Mouse (Mus musculus) intestine, embryonic 15.5 days (tissue): ENCODE data around the gene Dock1. TPM values are rescaled to one million over a fixed set of nuclear protein-coding genes. Genes with fewer than 3 reads are reported as not detected.

ENCODE experiments used
- ATAC-seq: fragments of 200-750 bp; cut with Nextera tagmentation; 2 replicates; pipeline ENCODE4 v1.8.0; 2017; ENCODE audit warnings: moderate TSS enrichment, moderate library complexity
- H3K27ac ChIP-seq: fragments of 300-500 bp; sonication (generic); 2 replicates; pipeline ENCODE4 v1.5.1; 2015; ENCODE audit warnings: mild to moderate bottlenecking, inconsistent platforms
- H3K27me3 ChIP-seq: fragments of 300-500 bp; sonication (generic); replicated peaks from 2 replicates; pipeline ENCODE4 v1.6.1; 2015; ENCODE audit warnings: inconsistent platforms
- H3K36me3 ChIP-seq: fragments of 300-500 bp; sonication (generic); 2 replicates; pipeline ENCODE4 v1.6.1; 2015; ENCODE audit warnings: inconsistent platforms
- H3K4me1 ChIP-seq: fragments of 300-500 bp; sonication (generic); replicated peaks from 2 replicates; pipeline ENCODE4 v1.6.1; 2015; ENCODE audit warnings: inconsistent platforms
- H3K4me2 ChIP-seq: fragments of 300-500 bp; sonication (generic); replicated peaks from 2 replicates; pipeline ENCODE4 v1.6.1; 2015; ENCODE audit warnings: mild to moderate bottlenecking, inconsistent platforms
- H3K4me3 ChIP-seq: fragments of 300-500 bp; sonication (generic); replicated peaks from 2 replicates; pipeline ENCODE4 v1.5.1; 2015; ENCODE audit warnings: inconsistent platforms
- H3K9ac ChIP-seq: fragments of 300-500 bp; sonication (generic); 2 replicates; pipeline ENCODE4 v1.6.1; 2015; ENCODE audit warnings: inconsistent platforms
- H3K9me3 ChIP-seq: fragments of 300-500 bp; sonication (generic); 2 replicates; pipeline ENCODE4 v1.6.1; 2016; ENCODE audit warnings: inconsistent platforms
- WGBS: fragments of 180-500 bp; shearing (Covaris S2); methylation state at CpG from one replicate; pipeline ENCODE4 v1.1.7; 2015; 5-methylcytosine and 5-hydroxymethylcytosine counted together
- polyA plus RNA-seq: library from polyadenylated mRNA; unstranded; fragments of >200 nt; fragmentation: Nextera tagmentation; extraction: Ambion mirVana; gene quantifications from 2 replicates; pipeline ENCODE4 v1.2.1, GENCODE M21; 2015

Gene Dock1
- polyA plus RNA-seq, 1 experiment from 2014 or later, result 29.5 TPM

- Histone ChIP-seq H3K4me1 (0 out of 2 replicates have a peak, but pooled peaks cover 2% of the 10 kb centered on the region), H3K9me3 (no peaks in the 10 kb centered on the region), H3K9ac (no peak overlapping the region), H3K4me2 (no peak overlapping the region), H3K36me3 (no peaks in the 10 kb centered on the region), H3K4me3 (no peak overlapping the region), H3K27me3 (no peaks in the 10 kb centered on the region), H3K27ac (no peak overlapping the region)
- 89% methylated on average over 7 of the region's 7 CpGs for WGBS
- no peak for ATAC-seq
Measured at GRCm38 (mm10) chr7:134945925-134946716, 275.7 kb downstream of the Dock1 start.

GRCm38 (mm10) chr7:134959086-134959485, 288.6 kb downstream of the Dock1 start:
- 86% methylated on average over 6 of the region's 6 CpGs for WGBS
- H3K4me1 ChIP-seq, result no peaks in the 10 kb centered on the region

GRCm38 (mm10) chr7:134960871-134961270, 290.4 kb downstream of the Dock1 start:
- H3K27ac ChIP-seq, result no peak overlapping the region
- H3K27me3 ChIP-seq, result no peaks in the 10 kb centered on the region
- H3K4me1 ChIP-seq, result no peaks in the 10 kb centered on the region
- no peak overlapping the region for H3K4me3 ChIP-seq
- WGBS, result 70% methylated on average over 4 of the region's 4 CpGs
- H3K9ac ChIP-seq, result no peak overlapping the region
- ATAC-seq, result no peak
- no peaks in the 10 kb centered on the region for H3K9me3 ChIP-seq
- no peak overlapping the region for H3K4me2 ChIP-seq
- no peaks in the 10 kb centered on the region for H3K36me3 ChIP-seq

More at GRCm38 (mm10) chr7:134959086-134959485, 288.6 kb downstream of the Dock1 start:
- no peak overlapping the region for H3K27ac ChIP-seq
- no peak overlapping the region for H3K4me2 ChIP-seq
- no peaks in the 10 kb centered on the region for H3K36me3 ChIP-seq
- H3K27me3 ChIP-seq, result no peaks in the 10 kb centered on the region
- no peak for ATAC-seq
- no peak overlapping the region for H3K9ac ChIP-seq
- H3K4me3 ChIP-seq, result no peak overlapping the region
- H3K9me3 ChIP-seq, result no peaks in the 10 kb centered on the region

- no peak overlapping the region for H3K4me2 ChIP-seq
- no peak overlapping the region for H3K4me3 ChIP-seq
- 58% methylated on average over 2 of the region's 2 CpGs for WGBS
- H3K27me3 ChIP-seq, result no peaks in the 10 kb centered on the region
- no peaks in the 10 kb centered on the region for H3K4me1 ChIP-seq
- no peaks in the 10 kb centered on the region for H3K36me3 ChIP-seq
- H3K9ac ChIP-seq, result no peak overlapping the region
- no peak for ATAC-seq
- H3K9me3 ChIP-seq, result no peaks in the 10 kb centered on the region
- no peak overlapping the region for H3K27ac ChIP-seq
Measured at GRCm38 (mm10) chr7:134961608-134962007, 291.2 kb downstream of the Dock1 start.

- Histone ChIP-seq H3K36me3 (no peaks in the 10 kb centered on the region), H3K27me3 (no peaks in the 10 kb centered on the region), H3K4me3 (no peak overlapping the region), H3K9me3 (no peaks in the 10 kb centered on the region), H3K4me1 (no peaks in the 10 kb centered on the region), H3K4me2 (no peak overlapping the region), H3K27ac (no peak overlapping the region), H3K9ac (no peak overlapping the region)
- WGBS, result 91% methylated on average over 3 of the region's 3 CpGs
- ATAC-seq, result no peak
Measured at GRCm38 (mm10) chr7:134990244-134990643, 319.8 kb downstream of the Dock1 start.

GRCm38 (mm10) chr7:134990911-134991310, 320.5 kb downstream of the Dock1 start:
- Histone ChIP-seq H3K27ac (no peak overlapping the region), H3K36me3 (no peaks in the 10 kb centered on the region), H3K4me1 (no peaks in the 10 kb centered on the region), H3K27me3 (no peaks in the 10 kb centered on the region), H3K9ac (no peak overlapping the region), H3K4me2 (no peak overlapping the region), H3K9me3 (no peaks in the 10 kb centered on the region), H3K4me3 (no peak overlapping the region)
- ATAC-seq, result no peak
- 88% methylated on average over 2 of the region's 2 CpGs for WGBS

- Histone ChIP-seq H3K9ac (no peak overlapping the region), H3K4me2 (no peak overlapping the region), H3K27ac (no peak overlapping the region), H3K4me3 (no peak overlapping the region), H3K36me3 (no peaks in the 10 kb centered on the region), H3K4me1 (no peaks in the 10 kb centered on the region), H3K27me3 (no peaks in the 10 kb centered on the region), H3K9me3 (no peaks in the 10 kb centered on the region)
- 89% methylated on average over 5 of the region's 5 CpGs for WGBS
- no peak for ATAC-seq
Measured at GRCm38 (mm10) chr7:134994983-134995382, 324.5 kb downstream of the Dock1 start.

- H3K9me3 ChIP-seq, result no peaks in the 10 kb centered on the region
- H3K4me3 ChIP-seq, result no peak overlapping the region
- H3K27me3 ChIP-seq, result no peaks in the 10 kb centered on the region
- H3K36me3 ChIP-seq, result no peaks in the 10 kb centered on the region; the same call in 1 of the 2 replicates
- 92% methylated on average over 1 of the region's 1 CpGs for WGBS
- H3K27ac ChIP-seq, result no peak overlapping the region
- no peak overlapping the region for H3K9ac ChIP-seq
- H3K4me2 ChIP-seq, result no peak overlapping the region
- no peaks in the 10 kb centered on the region for H3K4me1 ChIP-seq
- no peak for ATAC-seq
Measured at GRCm38 (mm10) chr7:135002216-135002615, 331.8 kb downstream of the Dock1 start.

GRCm38 (mm10) chr7:135002891-135003290, 332.4 kb downstream of the Dock1 start:
- 78% methylated on average over 9 of the region's 9 CpGs for WGBS
- Histone ChIP-seq H3K27ac (no peak overlapping the region), H3K36me3 (no peaks in the 10 kb centered on the region; the same call in 1 of the 2 replicates), H3K27me3 (no peaks in the 10 kb centered on the region), H3K9me3 (no peaks in the 10 kb centered on the region), H3K4me2 (no peak overlapping the region), H3K9ac (no peak overlapping the region), H3K4me3 (no peak overlapping the region), H3K4me1 (no peaks in the 10 kb centered on the region)
- no peak for ATAC-seq

- Histone ChIP-seq H3K4me2 (no peak overlapping the region), H3K4me1 (no peaks in the 10 kb centered on the region), H3K36me3 (no peaks in the 10 kb centered on the region; the same call in 1 of the 2 replicates), H3K9ac (no peak overlapping the region), H3K27ac (no peak overlapping the region), H3K27me3 (no peaks in the 10 kb centered on the region), H3K4me3 (no peak overlapping the region), H3K9me3 (no peaks in the 10 kb centered on the region)
- ATAC-seq, result no peak
- 51% methylated on average over 7 of the region's 7 CpGs for WGBS
Measured at GRCm38 (mm10) chr7:135005964-135006560, 335.6 kb downstream of the Dock1 start.

- no peaks in the 10 kb centered on the region for H3K27me3 ChIP-seq
- 82% methylated on average over 2 of the region's 2 CpGs for WGBS
- no peak overlapping the region for H3K4me2 ChIP-seq
- H3K4me1 ChIP-seq, result no peaks in the 10 kb centered on the region
- H3K9ac ChIP-seq, result no peak overlapping the region
- H3K27ac ChIP-seq, result no peak overlapping the region
- H3K36me3 ChIP-seq, result no peaks in the 10 kb centered on the region
- H3K9me3 ChIP-seq, result no peaks in the 10 kb centered on the region
- no peak for ATAC-seq
- H3K4me3 ChIP-seq, result no peak overlapping the region
Measured at GRCm38 (mm10) chr7:135008021-135008420, 337.6 kb downstream of the Dock1 start.

- WGBS, result 87% methylated on average over 2 of the region's 2 CpGs
- Histone ChIP-seq H3K9ac (no peak overlapping the region), H3K27ac (no peak overlapping the region), H3K4me1 (no peaks in the 10 kb centered on the region), H3K36me3 (no peaks in the 10 kb centered on the region), H3K27me3 (no peaks in the 10 kb centered on the region), H3K9me3 (no peaks in the 10 kb centered on the region), H3K4me2 (no peak overlapping the region), H3K4me3 (no peak overlapping the region)
- no peak for ATAC-seq
Measured at GRCm38 (mm10) chr7:135010997-135011396, 340.5 kb downstream of the Dock1 start.

GRCm38 (mm10) chr7:135017531-135017930, 347.1 kb downstream of the Dock1 start:
- no peak overlapping the region for H3K4me2 ChIP-seq
- H3K27ac ChIP-seq, result no peak overlapping the region
- H3K4me1 ChIP-seq, result no peaks in the 10 kb centered on the region
- no peak overlapping the region for H3K9ac ChIP-seq
- WGBS, result 61% methylated on average over 1 of the region's 1 CpGs
- H3K36me3 ChIP-seq, result no peaks in the 10 kb centered on the region
- H3K4me3 ChIP-seq, result no peak overlapping the region
- no peak for ATAC-seq
- no peaks in the 10 kb centered on the region for H3K27me3 ChIP-seq
- H3K9me3 ChIP-seq, result no peaks in the 10 kb centered on the region
